Mouse (Mus musculus) CH12.LX (cell line): ENCODE measurements at regions not wholly inside any gene's neighbourhood (a gene's known extent, or its start where the extent isn't known, plus 50 kb on each side); places are given as distances from the start of the nearest gene placed in this dataset.

ENCODE experiments used
- DNase-seq: peaks from one replicate; pipeline ENCODE4 v3.0.0-alpha.2; 2013; ENCODE audit errors: extremely low read depth
- H3K27ac ChIP-seq: 2 replicates; pipeline ENCODE4 v1.5.1; 2012; ENCODE audit warnings: low read depth, mild to moderate bottlenecking, control low read depth, moderate library complexity; ENCODE audit not compliant: insufficient read depth
- H3K27me3 ChIP-seq: replicated peaks from 2 replicates; pipeline ENCODE3; 2012; ENCODE audit warnings: inconsistent platforms
- H3K36me3 ChIP-seq, 2 experiments: replicated peaks in 1 of 2; 2 replicates each; pipeline versions ENCODE3 to v1.6.1; 2012; ENCODE audit warnings: inconsistent platforms in 1 of 2, low read length in 1 of 2, mild to moderate bottlenecking in 1 of 2, mixed read lengths in 1 of 2, moderate library complexity in 1 of 2; ENCODE audit not compliant: control insufficient read depth in 1 of 2, insufficient read depth in 1 of 2
- H3K4me1 ChIP-seq, 2 experiments: 2 replicates each; pipeline ENCODE4 v1.6.1; 2012; ENCODE audit warnings: inconsistent platforms in 1 of 2, moderate library complexity in 1 of 2; ENCODE audit not compliant: insufficient read depth in 2 of 2, control insufficient read depth in 1 of 2
- H3K4me2 ChIP-seq: 2 replicates; pipeline ENCODE4 v1.6.1; 2012; ENCODE audit warnings: low read depth, mild to moderate bottlenecking, control low read depth; ENCODE audit not compliant: poor library complexity, insufficient read depth, severe bottlenecking
- H3K4me3 ChIP-seq, 3 experiments: fragments of 150-350 bp in 1 of 3; sonication (generic) in 1 of 3; replicated peaks in 1 of 3; 2 replicates each; pipeline versions ENCODE3 to v1.5.1; 2011 to 2012; ENCODE audit warnings: low read depth in 2 of 3, low read length in 2 of 3, mild to moderate bottlenecking in 2 of 3, moderate library complexity in 2 of 3, control low read depth in 1 of 3, improper control_type of control experiment in 1 of 3, inconsistent platforms in 1 of 3, mixed read lengths in 1 of 3; ENCODE audit not compliant: poor library complexity in 1 of 3
- H3K79me2 ChIP-seq: replicated peaks from 2 replicates; pipeline ENCODE4 v1.6.1; 2012; ENCODE audit warnings: mild to moderate bottlenecking, moderate library complexity; ENCODE audit not compliant: control insufficient read depth, poor library complexity, insufficient read depth, severe bottlenecking; ENCODE audit errors: extremely low read depth
- H3K9ac ChIP-seq: 2 replicates; pipeline ENCODE4 v1.6.1; 2012; ENCODE audit warnings: low read depth, mild to moderate bottlenecking, control low read depth, moderate library complexity; ENCODE audit not compliant: insufficient read depth
- H3K9me3 ChIP-seq: replicated peaks from 2 replicates; pipeline ENCODE3; 2012; ENCODE audit warnings: low read length, inconsistent platforms, mixed read lengths
- BHLHE40 ChIP-seq: IDR thresholded peaks from 2 replicates; pipeline ENCODE4 v1.6.1; 2011; ENCODE audit warnings: mild to moderate bottlenecking, low read depth, low read length, improper control_type of control experiment
- CTCF ChIP-seq, 2 experiments: IDR thresholded peaks in 1 of 2; conservative IDR thresholded peaks in 1 of 2; 2 replicates each; pipeline ENCODE4 v1.5.1; 2011 to 2012; ENCODE audit warnings: low read depth in 2 of 2, low read length in 2 of 2, improper control_type of control experiment in 1 of 2, inconsistent platforms in 1 of 2, mild to moderate bottlenecking in 1 of 2, moderate library complexity in 1 of 2
- EP300 ChIP-seq: IDR thresholded peaks from 2 replicates; pipeline ENCODE4 v1.6.1; 2011; ENCODE audit warnings: low read length, improper control_type of control experiment
- JUND ChIP-seq: conservative IDR thresholded peaks from 2 replicates; pipeline ENCODE4 v1.6.1; 2011; ENCODE audit warnings: low read depth, low read length, improper control_type of control experiment
- MEF2A ChIP-seq: IDR thresholded peaks from 2 replicates; pipeline ENCODE4 v1.6.1; 2014; ENCODE audit warnings: low read depth, mild to moderate bottlenecking, inconsistent platforms, low read length, improper control_type of control experiment, borderline replicate concordance
- MXI1 ChIP-seq: IDR thresholded peaks from 2 replicates; pipeline ENCODE4 v1.6.1; 2011; ENCODE audit warnings: mild to moderate bottlenecking, low read depth, low read length, improper control_type of control experiment
- NELFE ChIP-seq: IDR thresholded peaks from 2 replicates; pipeline ENCODE4 v1.6.1; 2011; ENCODE audit warnings: low read depth, low read length, improper control_type of control experiment
- POLR2AphosphoS2 ChIP-seq: IDR thresholded peaks from 2 replicates; pipeline ENCODE4 v1.6.1; 2011; ENCODE audit warnings: low read depth, low read length, improper control_type of control experiment
- RAD21 ChIP-seq: IDR thresholded peaks from 2 replicates; pipeline ENCODE4 v1.6.1; 2011; ENCODE audit warnings: low read depth, mild to moderate bottlenecking, low read length, improper control_type of control experiment, moderate library complexity
- SMC3 ChIP-seq: IDR thresholded peaks from 2 replicates; pipeline ENCODE4 v1.6.1; 2011; ENCODE audit warnings: low read depth, low read length, improper control_type of control experiment
- TCF12 ChIP-seq: IDR thresholded peaks from 2 replicates; pipeline ENCODE4 v1.6.1; 2014; ENCODE audit warnings: low read depth, mild to moderate bottlenecking, inconsistent platforms, low read length, improper control_type of control experiment
- USF2 ChIP-seq: conservative IDR thresholded peaks from 2 replicates; pipeline ENCODE4 v1.6.1; 2011; ENCODE audit warnings: low read depth, low read length, improper control_type of control experiment
- ZC3H11A ChIP-seq: IDR thresholded peaks from 2 replicates; pipeline ENCODE4 v1.6.1; 2012; ENCODE audit warnings: low read depth, mild to moderate bottlenecking, inconsistent platforms, low read length, improper control_type of control experiment
- ZMIZ1 ChIP-seq: IDR thresholded peaks from 2 replicates; pipeline ENCODE4 v1.6.1; 2012; ENCODE audit warnings: low read depth, mild to moderate bottlenecking, inconsistent platforms, low read length, improper control_type of control experiment
- dilution Hi-C: fragments of 300-500 bp; cut with MboI; formaldehyde crosslinking; loops from 2 replicates; pipeline ENCODE4 v1.14.3; 2020; ENCODE audit warnings: low sequenced_read_pairs; ENCODE audit not compliant: extremely low pct_unique_long_range_greater_than_20kb, extremely low pct_ligation_motif_present
- in situ Hi-C: fragments of 300-500 bp; cut with MboI; formaldehyde crosslinking; loops from 3 replicates; pipeline ENCODE4 v1.14.3; 2019; ENCODE audit warnings: low sequenced_read_pairs, low pct_ligation_motif_present, low pct_unique_long_range_greater_than_20kb, mixed read lengths

DNA sequence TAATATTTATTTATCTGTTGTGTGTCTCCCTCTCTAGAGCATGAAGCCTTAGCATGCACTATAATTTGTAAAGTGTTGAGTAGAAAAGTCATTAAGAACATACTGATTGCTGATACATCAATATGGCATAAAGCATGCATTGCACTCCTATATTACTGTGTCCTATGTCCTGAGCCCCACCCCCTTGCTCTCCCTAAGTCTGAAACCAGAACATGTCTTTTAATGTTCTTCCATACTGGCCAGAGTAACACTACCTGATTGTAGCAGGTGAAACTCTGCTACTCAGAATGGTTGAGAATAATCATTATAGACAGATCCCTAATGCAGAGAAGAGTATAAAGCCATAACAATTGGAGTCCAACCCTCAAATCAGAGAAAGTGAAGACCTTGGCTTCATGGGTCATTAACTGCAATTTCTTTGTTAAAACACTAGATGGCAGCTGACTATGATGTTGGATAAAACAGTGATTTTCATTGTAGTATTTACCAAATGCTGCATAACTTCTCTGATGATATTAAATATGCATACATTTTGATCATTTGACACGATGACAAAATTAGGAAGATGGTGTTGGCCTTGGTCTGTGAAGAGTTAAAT lies 52.9 kb upstream of the Cast start:
- H3K79me2 ChIP-seq: no peaks in the 10 kb centered on the region
- H3K4me1 ChIP-seq: no peaks in the 10 kb centered on the region
- H3K27me3 ChIP-seq: peaks cover 1% of the 10 kb centered on the region
- in situ Hi-C loops (loop anchor here (25.0 kb wide), 2 partner anchors 326 to 1026 kb away; no protein-coding TSS in a partner anchor), dilution Hi-C loops (no loop called here)
- DNase-seq: peak; percentile 27
- no peak for TF ChIP-seq MEF2A
- TF ChIP-seq ZC3H11A: no peak
- TF ChIP-seq ZMIZ1: no peak
- TF ChIP-seq BHLHE40: no peak
- TF ChIP-seq TCF12: no peak
- no peak for TF ChIP-seq MXI1
- TF ChIP-seq POLR2AphosphoS2: no peak
- peak; percentile 62 for TF ChIP-seq SMC3
- peak in 1 of 2 experiments; percentile 63; a peak in 3 of 4 replicates for TF ChIP-seq CTCF (conservative IDR thresholded peaks at IDR 0.05 in 1 of 2, IDR thresholded peaks at IDR 0.05 in 1 of 2; ENCODE audit: low read depth in 2 of 2, low read length in 2 of 2)
- TF ChIP-seq RAD21: peak; percentile 69
- no peak for TF ChIP-seq USF2
- no peak for TF ChIP-seq JUND
- TF ChIP-seq EP300: no peak
- no peak for TF ChIP-seq NELFE
- H3K36me3 ChIP-seq: no peaks in the 10 kb centered on the region
- no peak overlapping the region for H3K4me2 ChIP-seq
- no peak overlapping the region for H3K9ac ChIP-seq
- no peak overlapping the region for H3K4me3 ChIP-seq
- no peaks in the 10 kb centered on the region for H3K9me3 ChIP-seq
- H3K27ac ChIP-seq: no peak overlapping the region
